Mouse (Mus musculus): ENCODE results near the gene Plcb3. TPM values are rescaled to one million over a fixed set of nuclear protein-coding genes. Genes with fewer than 3 reads are reported as not detected.
"Not testable (repeated sequence)": the region's sequence is repeated elsewhere in the genome, so short reads cannot be mapped to it uniquely, and the experiment has no call there.

The Plcb3 gene
- polyA plus RNA-seq, 1 experiment from 2014 or later = 15.2 TPM

DNA sequence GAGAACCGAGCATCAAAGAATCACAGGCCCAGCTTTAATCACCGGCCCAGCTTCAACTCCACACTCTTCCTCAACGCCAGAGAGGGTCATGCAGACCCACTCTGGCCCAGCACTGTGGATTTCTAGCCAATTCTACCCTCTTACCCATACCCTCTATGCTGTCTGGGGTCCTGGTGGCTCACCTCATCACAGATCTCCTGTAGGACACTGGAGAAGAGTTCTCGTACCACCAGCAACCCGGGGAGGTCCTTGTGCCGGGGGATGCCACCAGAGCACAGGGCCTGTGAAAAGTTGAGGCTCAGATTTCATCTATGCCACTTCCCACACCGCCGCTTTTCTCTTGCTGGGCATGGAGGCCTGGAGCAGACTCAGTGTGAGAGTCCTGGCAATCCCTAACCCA lies 18.2 kb upstream of the Plcb3 start:
- Histone ChIP-seq H3K27ac (replicated peaks in 1 of 2; ENCODE audit: control insufficient read depth in 1 of 2, insufficient read depth in 1 of 2, low read depth in 2 of 2, low read length in 2 of 2) (no peak overlapping the region), H3K4me2 (ENCODE audit: low read length) (peak overlapping the region; percentile 91), H3K4me3 (ENCODE audit: control insufficient read depth in 1 of 2, insufficient read depth in 1 of 2, low read depth in 1 of 2, low read length in 2 of 2) (no peak overlapping the region), H3K9ac (ENCODE audit: low read length) (peak overlapping the region; percentile 88), H3K36me3 (ENCODE audit: control insufficient read depth, insufficient read depth, low read length) (peaks cover 19% of the 10 kb centered on the region), H3K27me3 (ENCODE audit: control insufficient read depth, insufficient read depth, low read length) (no peaks in the 10 kb centered on the region), H3K4me1 (ENCODE audit: control insufficient read depth in 2 of 2, insufficient read depth in 2 of 2, low read length in 2 of 2) (peaks cover 18 to 35% of the 10 kb centered on the region in 2 experiments), H3K9me3 (ENCODE audit: control insufficient read depth, low read length) (no peaks in the 10 kb centered on the region)
- no peak for ATAC-seq (ENCODE audit: insufficient number of reproducible peaks, insufficient read depth, low FRiP score, low read depth)
- 90% methylated on average over 8 of the region's 8 CpGs for WGBS

DNA sequence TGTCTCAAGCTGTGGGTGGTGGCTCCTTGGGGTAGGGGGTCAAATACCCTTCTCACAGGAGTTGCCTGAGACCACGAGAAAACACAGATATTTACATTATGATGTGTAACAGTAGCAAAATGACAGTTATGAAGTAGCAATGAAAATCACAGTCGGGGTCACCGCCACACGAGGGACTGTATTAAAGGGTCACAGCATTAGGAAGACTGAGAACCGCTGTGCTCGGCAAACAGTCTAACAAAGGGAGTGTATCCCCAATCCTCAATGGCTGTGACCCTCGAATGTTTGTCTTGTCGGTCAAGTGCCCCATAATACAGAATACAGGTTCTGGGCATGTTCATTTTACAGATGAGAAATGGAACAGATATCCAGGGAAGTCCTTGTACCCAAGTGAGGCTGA lies 17.7 kb upstream of the Plcb3 start:
- peaks cover 17% of the 10 kb centered on the region for H3K36me3 ChIP-seq (ENCODE audit: control insufficient read depth, insufficient read depth, low read length)
- H3K27ac ChIP-seq (replicated peaks in 1 of 2; ENCODE audit: control insufficient read depth in 1 of 2, insufficient read depth in 1 of 2, low read depth in 2 of 2, low read length in 2 of 2) = no peak overlapping the region
- H3K4me1 ChIP-seq (ENCODE audit: control insufficient read depth in 2 of 2, insufficient read depth in 2 of 2, low read length in 2 of 2) = peaks cover 18 to 35% of the 10 kb centered on the region in 2 experiments
- H3K4me3 ChIP-seq (ENCODE audit: control insufficient read depth in 1 of 2, insufficient read depth in 1 of 2, low read depth in 1 of 2, low read length in 2 of 2) = no peak overlapping the region
- no peak for ATAC-seq (ENCODE audit: insufficient number of reproducible peaks, insufficient read depth, low FRiP score, low read depth)
- 93% methylated on average over 8 of the region's 8 CpGs for WGBS
- H3K4me2 ChIP-seq (ENCODE audit: low read length) = no peak overlapping the region
- no peaks in the 10 kb centered on the region for H3K9me3 ChIP-seq (ENCODE audit: control insufficient read depth, low read length)
- no peaks in the 10 kb centered on the region for H3K27me3 ChIP-seq (ENCODE audit: control insufficient read depth, insufficient read depth, low read length)
- no peak overlapping the region for H3K9ac ChIP-seq (ENCODE audit: low read length)

DNA sequence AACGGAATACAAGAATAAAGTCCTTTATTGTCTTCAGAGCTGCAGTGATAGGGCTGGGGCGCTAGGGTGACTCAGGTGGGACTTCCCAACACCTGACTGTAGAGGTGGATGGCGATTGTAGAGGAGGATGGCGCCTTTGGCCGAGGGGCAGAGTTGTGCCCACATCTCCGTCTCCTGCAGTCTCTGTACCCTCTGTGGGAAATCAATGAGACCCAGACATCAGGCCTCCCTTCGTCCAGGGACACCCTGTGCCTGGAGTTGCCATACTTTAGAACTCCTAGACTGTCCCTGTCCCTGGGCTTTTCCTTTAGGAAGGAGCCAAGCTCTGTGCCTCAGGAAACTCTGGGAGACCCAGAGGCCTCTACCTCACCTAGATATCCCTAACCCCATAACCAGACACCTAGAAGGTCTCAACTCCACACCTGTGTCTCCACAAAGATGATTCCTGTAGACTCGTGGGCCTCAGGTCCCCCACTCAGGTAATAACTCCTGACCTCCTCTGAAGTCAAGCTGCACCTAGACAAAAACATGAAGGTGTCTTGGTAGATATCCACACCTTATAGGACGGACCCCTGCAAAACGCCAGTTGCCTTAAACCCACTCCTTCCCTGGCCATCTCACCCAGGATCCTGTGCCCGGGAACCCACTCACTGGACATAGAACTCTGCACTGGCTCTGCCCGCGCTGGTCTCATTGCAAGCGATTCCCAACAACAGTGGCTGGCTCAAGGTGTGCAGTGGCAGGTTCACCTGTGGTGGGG lies 16.9 kb upstream of the Plcb3 start:
- WGBS = 61% methylated on average over 14 of the region's 14 CpGs
- peaks cover 20 to 38% of the 10 kb centered on the region in 2 experiments for H3K4me1 ChIP-seq (ENCODE audit: control insufficient read depth in 2 of 2, insufficient read depth in 2 of 2, low read length in 2 of 2)

DNA sequence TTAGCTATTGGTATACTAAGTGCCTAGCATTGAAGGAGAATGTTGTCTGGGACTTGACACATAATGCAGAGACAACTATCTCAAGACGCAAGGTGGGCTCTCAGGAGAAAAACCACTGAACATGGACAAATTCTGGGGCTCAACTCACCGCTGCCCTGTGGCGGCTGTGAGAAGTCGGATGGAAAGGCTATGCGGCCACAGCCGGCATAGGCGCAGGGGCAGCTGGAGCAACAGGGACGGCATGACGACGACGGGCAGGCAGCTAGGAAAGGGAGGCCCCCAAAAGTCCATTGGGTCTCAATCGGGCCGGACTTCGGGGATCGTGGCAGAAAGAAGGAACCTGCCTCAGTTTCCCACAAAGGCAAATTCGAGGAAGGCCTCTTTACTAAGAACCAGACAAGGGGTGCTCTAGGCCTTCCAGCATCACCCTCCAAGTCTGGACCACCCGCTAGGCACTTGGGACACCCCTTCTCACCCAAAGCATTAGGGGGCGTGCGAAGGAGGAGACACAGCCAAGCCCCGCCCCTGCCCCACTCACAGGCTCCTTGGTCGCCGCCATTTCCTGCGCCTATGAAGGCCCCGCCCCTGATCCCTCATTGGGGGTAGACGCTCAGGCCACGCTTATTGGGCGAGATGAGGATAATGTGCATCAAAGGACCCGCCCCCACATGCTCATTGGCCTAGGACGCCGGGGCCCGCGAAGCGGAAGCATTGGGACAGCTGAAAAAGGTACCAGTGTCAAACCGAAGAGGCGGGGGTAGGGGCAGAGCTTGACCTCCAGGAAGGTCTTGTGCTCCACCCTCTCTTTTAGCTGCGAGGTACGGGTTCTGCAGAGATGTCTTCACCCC lies 16.0 kb upstream of the Plcb3 start, which contains the start of gene Dnajc4:
TSS of gene Dnajc4 (minus strand) at position 562 of the 848 bp plus-strand sequence.
- Histone ChIP-seq H3K4me3 (ENCODE audit: control insufficient read depth in 1 of 2, insufficient read depth in 1 of 2, low read depth in 1 of 2, low read length in 2 of 2) (peak within 1 kb of the TSS; percentile 52 to 72), H3K4me2 (ENCODE audit: low read length) (peak within 1 kb of the TSS; percentile 78), H3K9ac (ENCODE audit: low read length) (peak within 1 kb of the TSS; percentile 81), H3K9me3 (ENCODE audit: control insufficient read depth, low read length) (no peaks in the 10 kb centered on the region), H3K4me1 (ENCODE audit: control insufficient read depth in 2 of 2, insufficient read depth in 2 of 2, low read length in 2 of 2) (peaks cover 25 to 40% of the 10 kb centered on the region in 2 experiments), H3K27ac (replicated peaks in 1 of 2; ENCODE audit: control insufficient read depth in 1 of 2, insufficient read depth in 1 of 2, low read depth in 2 of 2, low read length in 2 of 2) (peak within 1 kb of the TSS; percentile 79 to 81), H3K36me3 (ENCODE audit: control insufficient read depth, insufficient read depth, low read length) (peaks cover 9% of the 10 kb centered on the region; the same call in 1 of the 2 replicates), H3K27me3 (ENCODE audit: control insufficient read depth, insufficient read depth, low read length) (no peaks in the 10 kb centered on the region)
- 2% methylated on average over 37 of the region's 37 CpGs for WGBS
- peak; percentile 89 for ATAC-seq (ENCODE audit: insufficient number of reproducible peaks, insufficient read depth, low FRiP score, low read depth)

More for the DNA sequence above, 16.9 kb upstream of the Plcb3 start:
- H3K36me3 ChIP-seq (ENCODE audit: control insufficient read depth, insufficient read depth, low read length) = peaks cover 9% of the 10 kb centered on the region; the same call in 1 of the 2 replicates
- no peak for ATAC-seq (ENCODE audit: insufficient number of reproducible peaks, insufficient read depth, low FRiP score, low read depth)
- H3K4me3 ChIP-seq (ENCODE audit: control insufficient read depth in 1 of 2, insufficient read depth in 1 of 2, low read depth in 1 of 2, low read length in 2 of 2) = peak overlapping the region; percentile 52 to 61
- H3K27me3 ChIP-seq (ENCODE audit: control insufficient read depth, insufficient read depth, low read length) = no peaks in the 10 kb centered on the region
- H3K27ac ChIP-seq (replicated peaks in 1 of 2; ENCODE audit: control insufficient read depth in 1 of 2, insufficient read depth in 1 of 2, low read depth in 2 of 2, low read length in 2 of 2) = peak overlapping the region; percentile 79 to 81
- no peaks in the 10 kb centered on the region for H3K9me3 ChIP-seq (ENCODE audit: control insufficient read depth, low read length)
- H3K9ac ChIP-seq (ENCODE audit: low read length) = peak overlapping the region; percentile 75
- peak overlapping the region; percentile 78 for H3K4me2 ChIP-seq (ENCODE audit: low read length)

DNA sequence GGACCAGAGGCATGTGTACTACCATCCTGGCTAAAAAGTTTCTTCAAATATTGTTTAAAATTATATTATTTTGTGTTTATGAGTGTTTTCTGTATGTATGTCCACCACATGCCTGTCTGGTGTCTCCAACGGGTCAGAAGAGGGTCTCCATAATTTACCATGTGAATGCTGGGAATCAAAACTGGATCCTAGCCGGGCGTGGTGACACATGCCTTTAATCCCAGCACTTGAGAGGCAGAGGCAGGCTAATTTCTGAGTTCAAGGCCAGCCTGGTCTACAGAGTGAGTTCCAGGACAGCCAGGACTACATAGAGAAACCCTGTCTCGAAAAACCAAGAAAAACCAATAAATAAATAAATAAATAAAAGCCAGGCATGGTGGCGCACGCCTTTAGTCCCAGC lies 14.9 kb upstream of the Plcb3 start:
- H3K27me3 ChIP-seq (ENCODE audit: control insufficient read depth, insufficient read depth, low read length); H3K27ac ChIP-seq (replicated peaks in 1 of 2; ENCODE audit: control insufficient read depth in 1 of 2, insufficient read depth in 1 of 2, low read depth in 2 of 2, low read length in 2 of 2); H3K36me3 ChIP-seq (ENCODE audit: control insufficient read depth, insufficient read depth, low read length); H3K9me3 ChIP-seq (ENCODE audit: control insufficient read depth, low read length); H3K4me3 ChIP-seq (ENCODE audit: control insufficient read depth in 1 of 2, insufficient read depth in 1 of 2, low read depth in 1 of 2, low read length in 2 of 2); H3K9ac ChIP-seq (ENCODE audit: low read length); ATAC-seq (ENCODE audit: insufficient number of reproducible peaks, insufficient read depth, low FRiP score, low read depth); H3K4me2 ChIP-seq (ENCODE audit: low read length): not testable (repeated sequence)
- peaks cover 21 to 35% of the 10 kb centered on the region in 2 experiments for H3K4me1 ChIP-seq (ENCODE audit: control insufficient read depth in 2 of 2, insufficient read depth in 2 of 2, low read length in 2 of 2)
- 88% methylated on average over 6 of the region's 6 CpGs for WGBS

DNA sequence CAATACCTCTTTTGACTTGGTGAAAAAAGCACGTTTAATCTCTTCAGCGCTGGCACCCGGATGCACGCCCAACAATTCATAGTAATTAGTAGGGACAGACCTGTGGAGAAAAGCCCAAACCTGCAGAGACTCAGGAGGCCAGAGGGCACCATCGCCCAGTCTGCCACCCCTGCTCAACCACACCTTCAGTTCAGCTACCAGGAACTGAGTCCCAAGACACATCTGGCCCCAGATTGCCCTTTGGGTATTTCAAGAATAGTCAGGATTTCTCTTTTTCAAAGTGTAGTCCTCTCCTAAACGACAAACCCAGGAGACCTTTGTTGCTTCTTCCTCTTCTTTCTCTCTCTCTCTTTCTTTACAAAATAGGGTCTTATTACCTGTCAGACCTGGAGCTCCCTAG lies 14.4 kb upstream of the Plcb3 start:
- Histone ChIP-seq H3K4me1 (ENCODE audit: control insufficient read depth in 2 of 2, insufficient read depth in 2 of 2, low read length in 2 of 2) (peaks cover 24 to 40% of the 10 kb centered on the region in 2 experiments), H3K4me3 (ENCODE audit: control insufficient read depth in 1 of 2, insufficient read depth in 1 of 2, low read depth in 1 of 2, low read length in 2 of 2) (no peak overlapping the region), H3K27me3 (ENCODE audit: control insufficient read depth, insufficient read depth, low read length) (no peaks in the 10 kb centered on the region), H3K9ac (ENCODE audit: low read length) (no peak overlapping the region), H3K4me2 (ENCODE audit: low read length) (no peak overlapping the region), H3K36me3 (ENCODE audit: control insufficient read depth, insufficient read depth, low read length) (peaks cover 12% of the 10 kb centered on the region), H3K9me3 (ENCODE audit: control insufficient read depth, low read length) (no peaks in the 10 kb centered on the region), H3K27ac (replicated peaks in 1 of 2; ENCODE audit: control insufficient read depth in 1 of 2, insufficient read depth in 1 of 2, low read depth in 2 of 2, low read length in 2 of 2) (no peak overlapping the region)
- no peak for ATAC-seq (ENCODE audit: insufficient number of reproducible peaks, insufficient read depth, low FRiP score, low read depth)
- 86% methylated on average over 6 of the region's 6 CpGs for WGBS

DNA sequence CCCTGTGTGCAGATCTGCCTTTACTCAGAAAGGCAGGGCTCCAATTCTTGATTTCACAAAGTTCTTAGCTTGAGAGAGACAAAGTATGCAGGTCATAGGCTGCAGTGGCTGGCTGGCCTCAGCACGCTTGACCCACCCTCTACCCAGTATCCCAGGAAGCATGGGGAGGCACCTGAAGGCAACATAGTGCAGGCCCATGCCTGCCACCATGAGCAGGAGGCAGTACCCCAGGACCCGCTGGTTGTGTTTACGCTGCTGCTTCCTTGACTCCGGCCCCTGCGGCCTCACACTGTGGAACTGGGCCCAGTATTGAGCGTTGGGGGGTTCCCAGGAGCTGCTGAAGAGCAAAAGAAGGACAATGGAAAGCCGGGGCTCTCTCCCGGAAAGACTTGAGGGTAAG lies 13.0 kb upstream of the Plcb3 start:
- no peaks in the 10 kb centered on the region for H3K27me3 ChIP-seq (ENCODE audit: control insufficient read depth, insufficient read depth, low read length)
- no peaks in the 10 kb centered on the region for H3K9me3 ChIP-seq (ENCODE audit: control insufficient read depth, low read length)
- H3K4me2 ChIP-seq (ENCODE audit: low read length) = no peak overlapping the region
- no peak overlapping the region for H3K9ac ChIP-seq (ENCODE audit: low read length)
- ATAC-seq (ENCODE audit: insufficient number of reproducible peaks, insufficient read depth, low FRiP score, low read depth) = no peak
- peaks cover 16 to 30% of the 10 kb centered on the region in 2 experiments for H3K4me1 ChIP-seq (ENCODE audit: control insufficient read depth in 2 of 2, insufficient read depth in 2 of 2, low read length in 2 of 2)
- peaks cover 25% of the 10 kb centered on the region for H3K36me3 ChIP-seq (ENCODE audit: control insufficient read depth, insufficient read depth, low read length)
- WGBS = 90% methylated on average over 8 of the region's 8 CpGs
- no peak overlapping the region for H3K27ac ChIP-seq (replicated peaks in 1 of 2; ENCODE audit: control insufficient read depth in 1 of 2, insufficient read depth in 1 of 2, low read depth in 2 of 2, low read length in 2 of 2)
- no peak overlapping the region for H3K4me3 ChIP-seq (ENCODE audit: control insufficient read depth in 1 of 2, insufficient read depth in 1 of 2, low read depth in 1 of 2, low read length in 2 of 2)
